Mouse (Mus musculus): ENCODE data around the gene Hacd4. TPM values are rescaled to one million over a fixed set of nuclear protein-coding genes. Genes with fewer than 3 reads are reported as not detected.

Gene Hacd4
- 3.8 TPM in 2 replicates for polyA plus RNA-seq (2016; fragmentation: Nextera tagmentation; extraction: Ambion mirVana)

DNA sequence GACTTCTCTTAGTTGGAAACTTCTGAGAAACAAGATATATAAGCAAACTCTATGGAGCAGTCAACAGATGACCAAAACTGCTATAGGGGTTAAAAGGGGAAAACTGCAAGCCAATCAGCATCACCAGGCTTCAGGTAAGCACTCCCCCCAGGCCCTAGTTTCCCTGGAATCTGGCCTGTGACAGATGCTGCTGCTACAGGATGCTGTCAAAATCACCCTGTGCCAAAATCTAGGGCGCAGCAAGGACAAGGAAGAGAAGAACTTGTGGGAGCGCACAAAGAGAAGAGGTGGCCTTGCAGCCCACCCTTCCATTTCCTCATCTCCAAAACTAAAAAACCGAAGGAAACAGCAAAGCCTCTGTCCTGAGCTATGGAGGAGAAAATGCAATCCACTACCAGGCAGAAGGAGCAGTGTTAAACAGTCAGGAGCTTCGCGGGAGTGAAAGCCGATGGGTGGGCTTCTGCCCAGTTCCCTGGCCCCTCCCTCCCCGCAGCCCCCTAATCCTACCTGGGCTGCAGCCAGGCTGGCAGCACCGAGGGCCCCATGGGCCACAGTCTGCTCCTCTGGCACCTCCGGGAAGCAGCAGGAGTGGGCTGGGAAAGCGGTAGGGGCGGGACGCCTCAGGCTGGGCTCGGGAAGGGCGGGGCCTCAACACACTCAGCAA lies at the start of gene Hacd4:
Hacd4 (minus strand) TSS at position 603 of the 664 bp plus-strand sequence.
- peak within 1 kb of the TSS; percentile 41 for H3K4me3 ChIP-seq
- H3K9me3 ChIP-seq, result no peaks in the 10 kb centered on the region
- peak; percentile 81 for ATAC-seq (ENCODE audit: low FRiP score, low read depth)
- peak within 1 kb of the TSS; percentile 40 for H3K9ac ChIP-seq (replicated peaks)
- no peak within 1 kb of the TSS for H3K27ac ChIP-seq (replicated peaks)
- H3K27me3 ChIP-seq, result no peaks in the 10 kb centered on the region
- H3K36me3 ChIP-seq, result no peaks in the 10 kb centered on the region
- 8% methylated on average over 14 of the region's 14 CpGs for WGBS
- peak within 1 kb of the TSS; percentile 60 for H3K4me2 ChIP-seq (replicated peaks)
- H3K4me1 ChIP-seq, result peaks cover 14% of the 10 kb centered on the region

GRCm38 (mm10) chr4:88488107-88488506 lies 49.4 kb upstream of the Hacd4 start:
- 88% methylated on average over 3 of the region's 3 CpGs for WGBS
- H3K27me3 ChIP-seq, result no peaks in the 10 kb centered on the region
- H3K9me3 ChIP-seq, result no peaks in the 10 kb centered on the region
- H3K4me3 ChIP-seq, result no peak overlapping the region
- no peaks in the 10 kb centered on the region for H3K4me1 ChIP-seq
- no peak overlapping the region for H3K27ac ChIP-seq (replicated peaks)
- no peaks in the 10 kb centered on the region for H3K36me3 ChIP-seq
- H3K4me2 ChIP-seq (replicated peaks), result no peak overlapping the region
- no peak for ATAC-seq (ENCODE audit: low FRiP score, low read depth)
- no peak overlapping the region for H3K9ac ChIP-seq (replicated peaks)

DNA sequence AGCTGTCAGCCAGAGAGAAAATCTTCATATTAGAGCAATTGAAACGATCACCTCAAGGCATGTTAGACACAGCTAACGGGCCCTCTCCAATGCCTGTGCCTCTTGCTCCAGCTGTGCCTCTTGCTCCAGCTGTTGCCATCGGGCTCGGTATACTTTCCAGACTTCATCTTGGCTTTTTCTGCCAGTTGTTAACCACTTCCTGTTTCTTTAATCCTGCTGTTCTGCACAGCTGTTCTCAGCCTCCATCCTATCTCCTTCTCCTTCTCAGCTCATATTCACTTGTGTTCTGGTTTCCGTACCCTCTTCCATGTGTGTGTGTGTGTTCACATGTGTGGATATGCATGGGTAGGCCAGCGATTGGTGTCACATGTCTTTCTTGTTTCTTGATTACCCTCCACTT lies 41.4 kb upstream of the Hacd4 start:
- Histone ChIP-seq H3K27ac (replicated peaks) (no peak overlapping the region), H3K4me3 (no peak overlapping the region), H3K4me1 (no peaks in the 10 kb centered on the region), H3K9me3 (no peaks in the 10 kb centered on the region), H3K9ac (replicated peaks) (no peak overlapping the region), H3K4me2 (replicated peaks) (no peak overlapping the region), H3K36me3 (no peaks in the 10 kb centered on the region), H3K27me3 (no peaks in the 10 kb centered on the region)
- WGBS, result 79% methylated on average over 6 of the region's 6 CpGs
- no peak for ATAC-seq (ENCODE audit: low FRiP score, low read depth)

DNA sequence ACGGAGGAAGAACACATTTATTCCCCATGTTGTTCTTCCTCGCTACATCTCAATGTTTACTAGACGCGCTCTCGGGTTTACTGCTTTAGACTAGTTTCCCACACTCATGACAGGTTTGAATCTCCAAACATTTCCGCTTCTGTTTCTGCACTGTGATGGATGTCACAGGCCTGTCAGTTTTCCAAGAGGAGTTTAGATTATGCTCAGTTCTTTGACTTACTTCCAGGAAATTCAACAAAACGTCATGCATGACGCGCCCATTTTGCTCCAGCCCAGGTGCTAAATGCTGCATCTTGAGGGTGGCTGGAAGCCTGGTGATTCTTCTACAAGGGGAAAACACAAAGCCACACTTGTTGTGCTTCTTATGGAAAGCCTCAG lies 40.1 kb upstream of the Hacd4 start:
- WGBS, result 89% methylated on average over 9 of the region's 9 CpGs
- no peak for ATAC-seq (ENCODE audit: low FRiP score, low read depth)

GRCm38 (mm10) chr4:88478177-88478808 lies 39.6 kb upstream of the Hacd4 start:
- no peak overlapping the region for H3K4me3 ChIP-seq
- no peaks in the 10 kb centered on the region for H3K4me1 ChIP-seq
- no peak overlapping the region for H3K9ac ChIP-seq (replicated peaks)
- ATAC-seq (ENCODE audit: low FRiP score, low read depth), result no peak
- H3K9me3 ChIP-seq, result no peaks in the 10 kb centered on the region
- no peaks in the 10 kb centered on the region for H3K27me3 ChIP-seq
- H3K4me2 ChIP-seq (replicated peaks), result no peak overlapping the region
- H3K27ac ChIP-seq (replicated peaks), result no peak overlapping the region
- 80% methylated on average over 4 of the region's 4 CpGs for WGBS
- H3K36me3 ChIP-seq, result no peaks in the 10 kb centered on the region

More for the DNA sequence above, 40.1 kb upstream of the Hacd4 start:
- H3K27me3 ChIP-seq, result no peaks in the 10 kb centered on the region
- H3K36me3 ChIP-seq, result no peaks in the 10 kb centered on the region
- no peaks in the 10 kb centered on the region for H3K4me1 ChIP-seq
- H3K9ac ChIP-seq (replicated peaks), result no peak overlapping the region
- H3K4me3 ChIP-seq, result no peak overlapping the region
- no peak overlapping the region for H3K4me2 ChIP-seq (replicated peaks)
- H3K9me3 ChIP-seq, result no peaks in the 10 kb centered on the region
- H3K27ac ChIP-seq (replicated peaks), result no peak overlapping the region

- H3K4me1 ChIP-seq, result peaks cover 3% of the 10 kb centered on the region; the same call in 1 of the 2 replicates
- no peak for ATAC-seq (ENCODE audit: low FRiP score, low read depth)
- H3K4me3 ChIP-seq, result no peak overlapping the region
- no peak overlapping the region for H3K9ac ChIP-seq (replicated peaks)
- no peak overlapping the region for H3K27ac ChIP-seq (replicated peaks)
- no peaks in the 10 kb centered on the region for H3K9me3 ChIP-seq
- no peaks in the 10 kb centered on the region for H3K27me3 ChIP-seq
- H3K4me2 ChIP-seq (replicated peaks), result no peak overlapping the region
- H3K36me3 ChIP-seq, result no peaks in the 10 kb centered on the region
- WGBS, result 63% methylated on average over 4 of the region's 4 CpGs
Observed at GRCm38 (mm10) chr4:88476511-88477210, 37.9 kb upstream of the Hacd4 start.

GRCm38 (mm10) chr4:88476084-88476483 lies 37.4 kb upstream of the Hacd4 start:
- 92% methylated on average over 3 of the region's 3 CpGs for WGBS
- no peak overlapping the region for H3K9ac ChIP-seq (replicated peaks)
- H3K27me3 ChIP-seq, result no peaks in the 10 kb centered on the region

GRCm38 (mm10) chr4:88471528-88471927 lies 32.8 kb upstream of the Hacd4 start:
- Histone ChIP-seq H3K4me3 (no peak overlapping the region), H3K36me3 (no peaks in the 10 kb centered on the region), H3K9ac (replicated peaks) (no peak overlapping the region), H3K4me1 (peaks cover 3% of the 10 kb centered on the region; the same call in 1 of the 2 replicates), H3K27ac (replicated peaks) (no peak overlapping the region), H3K9me3 (no peaks in the 10 kb centered on the region), H3K4me2 (replicated peaks) (no peak overlapping the region), H3K27me3 (no peaks in the 10 kb centered on the region)
- ATAC-seq (ENCODE audit: low FRiP score, low read depth), result no peak
- WGBS, result 82% methylated on average over 2 of the region's 2 CpGs

More at GRCm38 (mm10) chr4:88476084-88476483, 37.4 kb upstream of the Hacd4 start:
- Histone ChIP-seq H3K36me3 (no peaks in the 10 kb centered on the region), H3K27ac (replicated peaks) (no peak overlapping the region), H3K4me1 (peaks cover 3% of the 10 kb centered on the region; the same call in 1 of the 2 replicates), H3K4me2 (replicated peaks) (no peak overlapping the region), H3K4me3 (no peak overlapping the region), H3K9me3 (no peaks in the 10 kb centered on the region)
- no peak for ATAC-seq (ENCODE audit: low FRiP score, low read depth)

GRCm38 (mm10) chr4:88464574-88464973 lies 25.8 kb upstream of the Hacd4 start:
- no peaks in the 10 kb centered on the region for H3K27me3 ChIP-seq
- ATAC-seq (ENCODE audit: low FRiP score, low read depth), result no peak
- H3K36me3 ChIP-seq, result no peaks in the 10 kb centered on the region
- H3K9me3 ChIP-seq, result no peaks in the 10 kb centered on the region
- no peak overlapping the region for H3K27ac ChIP-seq (replicated peaks)
- H3K4me2 ChIP-seq (replicated peaks), result no peak overlapping the region
- no peak overlapping the region for H3K4me3 ChIP-seq
- no peaks in the 10 kb centered on the region for H3K4me1 ChIP-seq
- no peak overlapping the region for H3K9ac ChIP-seq (replicated peaks)
- 79% methylated on average over 4 of the region's 4 CpGs for WGBS

GRCm38 (mm10) chr4:88462981-88463646 lies 24.4 kb upstream of the Hacd4 start:
- WGBS, result 84% methylated on average over 8 of the region's 8 CpGs
- Histone ChIP-seq H3K27ac (replicated peaks) (no peak overlapping the region), H3K36me3 (no peaks in the 10 kb centered on the region), H3K27me3 (no peaks in the 10 kb centered on the region), H3K9me3 (no peaks in the 10 kb centered on the region), H3K9ac (replicated peaks) (no peak overlapping the region), H3K4me2 (replicated peaks) (no peak overlapping the region), H3K4me3 (no peak overlapping the region), H3K4me1 (no peaks in the 10 kb centered on the region)
- no peak for ATAC-seq (ENCODE audit: low FRiP score, low read depth)

- Histone ChIP-seq H3K36me3 (no peaks in the 10 kb centered on the region), H3K4me2 (replicated peaks) (no peak overlapping the region), H3K9me3 (no peaks in the 10 kb centered on the region), H3K9ac (replicated peaks) (no peak overlapping the region), H3K27me3 (no peaks in the 10 kb centered on the region), H3K4me1 (no peaks in the 10 kb centered on the region), H3K27ac (replicated peaks) (no peak overlapping the region), H3K4me3 (no peak overlapping the region)
- WGBS, result 85% methylated on average over 1 of the region's 1 CpGs
- ATAC-seq (ENCODE audit: low FRiP score, low read depth), result no peak
Observed at GRCm38 (mm10) chr4:88462501-88462900, 23.8 kb upstream of the Hacd4 start.

DNA sequence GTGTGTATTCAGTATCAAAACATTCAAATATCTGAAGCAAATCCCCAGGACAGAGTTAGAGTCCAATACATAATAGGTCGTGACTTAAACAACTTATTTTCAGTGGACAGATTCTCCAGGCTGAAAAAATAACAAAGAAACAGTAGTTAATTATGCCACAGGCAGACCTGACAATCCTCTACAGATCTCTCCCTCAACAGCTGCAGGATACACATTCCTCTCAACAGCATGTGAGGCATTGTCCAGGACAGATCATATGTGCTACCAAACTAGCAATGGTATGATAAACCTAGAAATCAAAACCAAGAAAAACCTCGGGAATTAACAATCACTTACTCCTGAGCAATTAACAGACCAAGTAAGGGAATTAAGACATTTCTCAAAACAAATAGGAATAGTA lies 22.6 kb upstream of the Hacd4 start:
- no peak for ATAC-seq (ENCODE audit: low FRiP score, low read depth)
- Histone ChIP-seq H3K4me2 (replicated peaks) (no peak overlapping the region), H3K4me3 (no peak overlapping the region), H3K9ac (replicated peaks) (no peak overlapping the region), H3K27me3 (no peaks in the 10 kb centered on the region), H3K4me1 (no peaks in the 10 kb centered on the region), H3K27ac (replicated peaks) (no peak overlapping the region), H3K36me3 (no peaks in the 10 kb centered on the region), H3K9me3 (no peaks in the 10 kb centered on the region)
- WGBS, result 77% methylated on average over 2 of the region's 2 CpGs
